Mouse (Mus musculus) sigmoid colon, adult 10 weeks (tissue): ENCODE measurements around the gene Rd3. TPM values are rescaled to one million over a fixed set of nuclear protein-coding genes. Genes with fewer than 3 reads are reported as not detected.

Source experiments
- polyA plus RNA-seq: library from polyadenylated mRNA; stranded (reverse); fragments of 350-450 nt; fragmentation: Illumina TruSeq; extraction: RNeasy Lipid Tissue Mini Kit (QIAGEN cat#74804); gene quantifications from one replicate; pipeline ENCODE4 v1.2.3, GENCODE M21; 2014; ENCODE audit warnings: low read depth, low replicate concordance

Rd3 gene
- not detected for polyA plus RNA-seq

GRCm38 (mm10) chr1:191977187-191977586, at the start of gene Rd3:
Gene Rd3 (plus strand): TSS chr1:191977370.

Other genes with a start within 250 kb of the Rd3 start
- gene Nek2, start 155.9 kb upstream of the Rd3 start, polyA plus RNA-seq, result 5.1 TPM
- gene Slc30a1, start 70.6 kb upstream of the Rd3 start, polyA plus RNA-seq, result 49.9 TPM
- gene Traf5, start 115.2 kb downstream of the Rd3 start, polyA plus RNA-seq, result 6.8 TPM
- 44.1 TPM for gene Rcor3, start 160.7 kb downstream of the Rd3 start, polyA plus RNA-seq
- 0.41 TPM for gene Kcnh1, start 213.4 kb downstream of the Rd3 start, polyA plus RNA-seq